Mouse (Mus musculus) frontal cortex, postnatal 25 days (tissue): ENCODE results near the gene Vmn1r206.
"Not testable (repeated sequence)": the region's sequence is repeated elsewhere in the genome, so short reads cannot be mapped to it uniquely, and the experiment has no call there.

Experiments used
- DNase-seq, 2 experiments: peaks; one replicate each; pipeline ENCODE4 v3.0.0; 2022; ENCODE audit warnings: low spot score in 2 of 2

Gene Vmn1r206

GRCm38 (mm10) chr13:22624151-22624550 is at the start of gene Vmn1r206:
Gene Vmn1r206, minus strand, starts transcription at chr13:22624251.
- not testable (repeated sequence) for DNase-seq

GRCm38 (mm10) chr13:22592900-22593299 is 31.2 kb downstream of the Vmn1r206 start, which contains the start of gene Vmn1r205:
Gene Vmn1r205, minus strand, starts transcription at chr13:22593000.
- DNase-seq, result no peak

- not testable (repeated sequence) for DNase-seq
Observed at GRCm38 (mm10) chr13:22583336-22583735, 40.7 kb downstream of the Vmn1r206 start.

GRCm38 (mm10) chr13:22574911-22575310 is 49.1 kb downstream of the Vmn1r206 start:
- not testable (repeated sequence) for DNase-seq
